Mouse (Mus musculus) cerebellum, postnatal 36 days (tissue): ENCODE data around the gene Mogat2.

Source experiments
- DNase-seq, 2 experiments: peaks; one replicate each; pipeline ENCODE4 v3.0.0; 2021 to 2022; ENCODE audit warnings: mixed read lengths in 2 of 2

Mogat2 gene

DNA sequence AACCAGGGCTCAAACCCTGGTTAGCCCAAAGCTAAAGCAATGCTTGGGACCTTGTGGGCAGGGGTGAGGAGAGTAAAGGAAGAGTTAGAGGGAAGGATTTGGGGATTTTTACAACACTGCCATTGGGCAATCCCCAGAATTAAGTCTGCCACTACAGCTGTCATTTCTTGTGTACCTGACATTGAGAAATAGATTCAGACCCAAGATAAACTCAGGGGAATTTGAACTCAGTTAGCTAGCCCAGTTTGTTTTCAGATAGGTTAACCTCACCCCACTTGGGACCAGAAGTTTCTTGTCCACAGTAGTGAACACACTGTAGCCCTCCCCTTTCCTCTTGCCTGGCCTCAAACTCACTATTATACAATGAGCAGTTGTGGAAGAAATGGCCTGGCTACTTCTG, 47.0 kb downstream of the Mogat2 start:
- no peak for DNase-seq

DNA sequence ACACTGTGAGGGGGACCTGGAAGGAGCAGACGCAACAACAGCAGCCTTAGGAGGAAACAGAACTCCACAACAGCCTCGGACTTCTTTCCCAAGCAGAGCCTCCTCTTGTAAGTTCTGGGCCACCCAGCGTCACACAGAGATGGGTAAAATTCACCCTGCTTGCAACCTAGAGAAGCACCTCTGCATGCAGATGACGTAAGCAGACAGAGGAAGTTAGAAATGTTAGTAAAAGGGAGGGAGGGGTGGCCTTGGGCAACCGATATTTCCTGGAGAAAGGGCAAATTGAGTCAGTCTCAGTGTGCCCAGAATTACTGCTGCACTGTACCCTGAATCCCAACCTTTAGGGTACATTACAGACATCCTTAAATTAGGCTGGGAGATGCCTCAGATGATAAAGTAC, 48.5 kb downstream of the Mogat2 start:
- no peak for DNase-seq

DNA sequence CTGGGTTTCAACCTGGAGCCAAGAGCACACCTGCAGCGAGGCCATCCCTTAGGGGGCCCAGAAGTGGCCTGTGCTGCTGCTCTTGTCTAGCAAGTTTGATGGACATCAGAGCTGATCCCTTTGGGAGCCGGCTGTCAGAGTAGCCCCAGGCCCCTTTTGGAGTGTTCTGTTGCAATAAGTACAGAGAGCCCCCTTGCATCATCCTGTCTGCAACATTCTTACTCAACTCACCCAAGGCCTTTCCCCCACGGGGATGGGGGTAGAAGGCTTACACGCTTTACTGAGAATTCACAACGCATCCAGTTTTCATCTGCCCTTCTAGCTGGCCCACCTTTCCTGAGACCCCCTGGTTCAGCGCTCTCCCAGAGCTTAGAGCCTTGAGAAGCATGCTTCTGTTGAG, 49.8 kb downstream of the Mogat2 start:
- DNase-seq = no peak

DNA sequence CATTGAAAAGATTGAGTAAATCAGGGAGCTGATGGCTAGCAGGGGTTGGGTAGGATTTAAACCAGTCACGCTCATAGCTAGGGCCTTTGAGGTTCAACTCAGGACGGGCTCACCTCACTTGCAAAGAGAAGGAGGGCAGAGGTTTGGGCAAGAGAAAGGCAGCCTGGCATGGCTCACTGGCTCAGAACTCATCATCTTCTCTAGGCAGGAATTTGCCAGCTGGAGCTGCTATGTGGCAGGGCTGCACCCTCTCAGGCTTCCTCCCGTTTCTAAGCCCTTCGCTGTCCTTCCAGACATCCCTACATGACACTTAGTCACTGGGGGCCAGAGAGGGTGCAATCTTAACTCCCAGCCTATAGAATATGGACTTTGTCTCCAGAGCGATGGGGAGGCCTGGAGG, 51.0 kb downstream of the Mogat2 start:
- DNase-seq = no peak

DNA sequence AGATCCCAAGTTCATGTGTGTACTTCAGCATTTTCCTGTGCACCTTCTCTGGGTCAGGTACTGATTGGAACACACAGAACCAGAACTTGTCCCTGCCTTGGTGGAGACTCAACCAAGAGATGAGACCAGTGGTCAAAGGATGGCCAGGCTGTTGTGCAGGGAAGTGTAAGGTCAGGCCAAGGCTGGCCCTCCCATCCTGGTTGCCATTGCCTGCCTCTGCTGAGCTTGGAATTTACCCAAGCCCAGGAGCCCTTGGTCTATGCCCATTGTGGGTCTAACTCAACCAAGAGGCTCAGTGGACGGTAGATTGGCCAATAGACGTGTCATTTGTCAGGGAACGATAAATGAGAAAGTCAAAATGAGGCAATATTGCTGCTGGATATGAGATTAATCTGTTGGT, 53.0 kb downstream of the Mogat2 start:
- DNase-seq = no peak

DNA sequence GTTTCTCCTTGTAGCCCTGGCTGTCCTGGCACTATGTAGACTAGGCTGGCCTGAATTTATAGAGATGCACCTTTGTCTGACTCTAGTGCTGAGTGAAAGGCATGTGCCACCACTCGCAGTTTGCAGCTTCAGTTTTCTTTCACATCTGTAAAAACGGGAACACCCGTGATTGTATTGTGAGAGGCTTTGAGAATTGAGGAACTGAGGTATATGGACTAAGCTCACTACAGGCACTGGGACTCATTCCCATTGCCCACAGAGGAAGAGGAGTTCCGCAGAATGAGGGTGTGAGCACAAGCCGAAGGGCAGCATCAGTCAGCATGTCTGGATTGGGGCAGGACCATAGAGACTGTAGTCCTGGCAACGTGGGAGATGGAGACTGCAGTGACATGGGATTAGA, 54.7 kb downstream of the Mogat2 start:
- no peak for DNase-seq

DNA sequence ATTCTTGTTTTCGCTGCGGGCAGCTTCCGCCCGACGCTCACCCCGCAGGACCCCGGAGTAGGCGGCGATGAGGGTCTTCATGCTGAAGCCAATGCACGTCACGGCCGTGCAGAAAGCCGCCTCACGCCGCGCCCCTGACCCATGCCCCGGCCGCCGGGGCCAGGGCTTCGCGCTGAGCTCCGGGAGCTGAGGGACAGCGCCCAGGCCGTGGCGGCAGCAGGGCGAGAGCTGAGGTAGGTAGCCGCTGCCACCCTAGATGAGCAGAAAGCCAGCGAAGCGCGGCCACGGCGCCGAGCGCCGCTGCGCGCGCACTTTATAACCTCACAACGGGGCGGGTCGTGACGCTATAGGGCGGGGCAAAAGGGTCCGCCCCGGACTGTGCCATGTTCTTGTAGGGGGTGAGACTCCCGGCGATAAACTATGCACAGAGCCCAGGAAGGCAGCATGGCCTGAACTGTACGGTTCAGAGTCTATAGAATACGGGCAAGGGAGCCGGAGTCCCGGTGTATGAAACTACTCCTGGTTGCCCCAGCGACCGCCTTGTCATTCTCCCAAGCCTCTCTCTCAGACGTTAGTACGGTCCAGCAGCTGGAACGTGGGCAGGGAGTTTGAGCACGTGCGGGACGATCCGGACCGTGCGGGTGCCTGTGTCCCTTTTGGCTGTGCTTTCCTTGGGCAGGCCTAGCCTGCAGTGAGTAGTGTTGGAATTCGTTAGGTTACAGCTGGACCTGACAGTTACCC, 55.8 kb downstream of the Mogat2 start, which contains the start of gene Dgat2:
TSS of gene Dgat2 (minus strand) at position 288 of the 741 bp plus-strand sequence.
- peak; percentile 92 to 94 for DNase-seq

DNA sequence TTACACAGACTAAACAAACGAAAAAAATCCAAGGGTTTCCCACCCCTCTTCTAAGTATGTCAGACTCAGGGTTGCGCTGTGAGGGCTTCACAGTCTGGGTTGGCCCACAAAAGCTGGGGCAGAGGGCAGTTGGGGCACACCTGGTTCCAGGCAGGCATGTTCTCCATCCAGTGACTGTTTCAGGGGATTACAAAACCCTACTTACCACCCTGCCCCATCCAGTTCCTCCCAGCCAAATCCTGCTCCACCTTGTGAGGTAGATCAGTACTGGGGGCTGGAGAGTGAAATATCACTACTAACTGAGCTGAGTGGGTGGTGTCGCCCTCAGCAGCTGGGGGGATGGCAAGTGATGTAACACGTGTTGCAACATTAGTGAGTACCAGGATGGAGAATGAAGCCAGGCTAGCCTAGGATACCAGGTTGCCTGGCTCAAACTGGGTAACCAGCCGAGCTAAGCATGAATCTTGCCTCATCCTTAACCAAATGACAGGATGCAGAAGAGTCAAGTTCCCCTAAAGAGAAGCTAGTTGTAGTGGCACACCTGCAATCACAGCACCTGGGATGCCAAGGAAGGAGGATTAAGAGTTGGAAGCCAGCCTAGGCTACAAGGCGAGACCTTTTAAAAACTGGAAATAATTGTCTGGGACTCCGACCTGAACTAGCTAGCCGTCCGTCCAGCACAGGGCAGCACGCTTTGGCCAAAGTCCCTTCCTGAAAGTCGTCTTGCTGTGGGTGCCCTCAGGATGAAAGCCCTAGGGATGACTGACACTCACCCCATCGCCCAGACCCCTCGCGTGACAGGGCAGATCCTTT, 56.6 kb downstream of the Mogat2 start:
- no peak for DNase-seq

DNA sequence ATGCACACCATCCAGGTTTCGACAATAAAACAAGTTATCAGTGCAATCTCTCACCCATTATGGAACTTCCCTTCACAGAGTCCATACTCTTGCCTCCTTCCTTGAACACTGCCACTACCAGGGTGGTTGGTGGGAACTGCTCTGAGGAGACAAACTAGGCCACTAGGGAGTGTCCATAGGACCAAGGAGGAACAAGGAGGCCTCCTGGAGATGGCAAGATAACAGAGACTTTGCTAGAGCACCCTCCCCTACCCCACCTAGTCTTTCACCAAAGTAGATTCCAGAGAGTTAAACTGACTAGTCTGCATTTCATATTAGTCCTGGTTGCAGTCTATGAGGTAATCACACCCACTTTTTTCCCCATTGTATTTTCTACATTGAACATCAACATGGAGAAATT, 58.3 kb downstream of the Mogat2 start:
- DNase-seq = no peak

DNA sequence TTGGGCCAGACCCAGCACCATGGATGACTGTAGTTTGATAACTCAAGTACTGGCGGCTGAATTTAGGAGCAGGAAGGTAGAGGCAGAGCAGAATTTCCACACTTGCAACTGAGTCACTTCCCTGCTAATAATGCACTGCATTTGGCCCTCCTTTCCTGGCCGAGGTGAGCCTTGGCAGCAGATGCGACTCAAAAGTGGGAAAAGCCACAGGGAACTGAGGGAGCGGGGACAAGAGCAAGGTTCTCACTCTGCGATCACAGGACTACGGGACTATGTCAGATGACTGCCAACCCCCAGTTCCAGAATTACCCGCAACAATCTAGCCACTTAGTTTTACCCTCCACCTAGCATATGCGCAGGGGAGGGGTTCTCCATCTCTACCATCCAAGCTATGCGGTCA, 59.1 kb downstream of the Mogat2 start:
- DNase-seq = no peak

DNA sequence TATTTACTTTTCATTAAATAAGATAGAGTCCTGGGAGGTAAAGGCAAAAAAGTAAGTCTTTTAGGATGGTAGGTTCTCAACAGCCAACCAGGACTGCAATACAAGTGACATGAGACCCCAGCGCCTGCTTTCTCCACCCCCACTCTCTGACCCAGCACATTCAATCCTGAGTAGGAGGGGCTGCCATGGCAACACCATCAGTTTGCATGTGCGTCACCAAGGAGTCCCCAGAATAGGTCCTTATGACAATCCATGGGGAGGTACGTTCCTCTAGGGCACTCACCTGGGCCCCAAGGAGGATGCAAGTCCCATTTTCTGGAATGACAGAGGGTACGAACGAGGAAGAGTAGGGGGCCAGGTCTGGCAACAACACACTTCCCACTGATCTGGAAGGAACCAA, 61.0 kb downstream of the Mogat2 start:
- DNase-seq = no peak

DNA sequence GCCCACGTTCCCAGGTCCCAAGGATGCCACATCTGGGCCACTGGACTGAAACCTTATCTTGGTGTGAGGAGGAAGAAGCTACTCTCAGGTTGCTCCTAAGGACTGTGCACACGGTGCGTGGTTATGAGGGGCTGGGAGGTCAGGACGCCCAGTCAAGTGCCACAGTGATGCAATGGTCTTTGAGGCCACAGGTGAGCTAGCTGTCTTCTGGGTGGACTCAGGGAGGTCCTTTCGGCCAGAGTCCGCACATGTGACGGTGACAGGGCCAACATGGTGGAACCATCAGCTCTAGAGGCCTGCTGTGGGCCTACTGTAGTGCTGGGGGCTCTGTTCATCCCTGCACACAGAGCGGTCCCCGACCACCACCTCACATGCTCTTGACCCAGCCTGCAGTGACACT, 62.8 kb downstream of the Mogat2 start:
- no peak for DNase-seq

DNA sequence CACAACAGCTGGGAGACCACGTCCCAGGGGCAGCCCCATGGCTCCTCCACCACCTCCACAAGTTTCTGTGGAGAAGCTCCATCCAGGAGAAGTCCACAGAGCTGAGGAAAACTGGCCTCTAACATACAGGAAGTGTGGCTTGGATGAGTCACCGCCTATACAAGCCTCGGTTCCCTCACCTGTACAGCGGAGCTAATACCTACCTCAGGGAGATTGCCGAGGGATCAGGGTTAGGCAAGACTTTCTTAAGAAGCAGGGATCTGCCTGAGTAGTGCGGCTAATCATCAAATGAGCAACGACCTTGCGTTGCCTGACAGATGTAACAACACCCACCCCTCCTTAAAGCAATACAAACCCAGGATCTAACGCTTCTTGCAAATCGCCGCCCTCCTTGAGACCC, 63.3 kb downstream of the Mogat2 start:
- no peak for DNase-seq

DNA sequence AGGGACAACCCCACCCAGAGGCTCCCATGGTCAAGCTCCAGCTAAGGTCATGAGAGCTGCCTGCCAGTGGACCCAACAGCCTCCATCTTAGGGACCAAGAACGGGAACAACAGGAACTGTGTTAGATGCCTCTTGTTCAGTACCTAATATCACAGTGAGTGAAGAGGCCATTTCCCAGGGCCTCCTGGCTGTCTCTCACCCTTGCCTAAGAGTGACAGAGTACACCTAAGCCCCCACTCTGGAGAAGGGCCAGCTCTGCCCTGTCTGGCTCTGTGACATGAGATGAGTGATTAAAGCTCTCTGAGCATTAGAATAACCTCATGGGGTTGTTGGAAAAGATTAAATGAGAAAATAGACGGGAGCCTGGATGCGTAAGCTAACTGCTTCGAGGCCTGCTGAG, 64.4 kb downstream of the Mogat2 start:
- DNase-seq = no peak

DNA sequence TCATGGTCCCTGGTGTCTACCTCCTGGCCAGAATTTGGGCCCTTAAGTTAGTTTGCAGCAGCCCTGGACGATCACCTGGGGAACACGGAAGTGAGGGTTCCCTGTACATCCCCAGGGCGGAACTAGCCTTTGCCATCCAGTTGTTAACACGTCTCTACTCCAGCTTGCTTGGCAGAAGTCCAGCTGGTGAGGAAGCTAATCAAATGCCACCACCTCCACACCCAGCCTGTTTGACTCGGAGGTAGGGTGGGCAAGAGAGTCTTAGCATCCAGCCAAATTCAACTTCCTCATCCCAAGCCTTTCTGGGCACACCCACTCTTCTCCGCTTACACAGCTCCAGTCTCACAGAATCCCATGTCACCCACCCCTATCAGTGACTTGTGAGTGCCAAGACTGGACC, 65.5 kb downstream of the Mogat2 start:
- DNase-seq = no peak

DNA sequence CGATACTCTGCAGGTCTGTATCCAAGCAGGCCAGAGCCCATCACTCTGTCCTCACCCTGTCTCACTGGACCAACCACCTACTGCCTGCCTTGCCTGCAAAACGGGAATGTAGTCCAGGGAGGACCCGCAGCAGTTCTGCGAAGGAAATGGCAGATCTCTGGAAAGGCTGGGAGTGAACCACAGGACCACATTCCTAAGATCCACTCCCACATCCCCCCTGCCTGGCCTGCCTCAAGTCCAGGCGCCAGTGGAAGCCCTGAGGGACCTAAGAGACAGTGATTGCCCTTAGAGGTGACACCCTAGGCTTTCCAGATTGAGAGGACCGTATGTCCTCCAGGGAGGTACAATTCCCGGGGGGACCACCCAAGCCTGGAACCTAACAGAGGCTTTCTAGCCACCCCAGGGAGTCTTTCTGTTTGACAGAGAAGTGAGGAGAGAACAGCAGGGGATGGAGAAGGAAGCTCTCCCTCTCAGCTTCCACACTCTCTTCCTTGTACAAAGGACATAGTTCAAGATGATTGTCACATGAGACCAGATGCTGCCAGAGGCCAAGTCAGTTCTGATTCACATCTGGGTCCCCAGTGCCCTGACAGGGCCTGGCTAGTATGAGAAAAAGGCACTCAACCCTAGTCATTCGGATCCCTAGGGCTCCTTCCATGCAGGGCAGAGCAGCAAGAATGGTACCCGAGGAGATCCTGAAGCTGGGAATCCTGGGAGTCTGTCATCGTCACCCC, 66.5 kb downstream of the Mogat2 start:
- DNase-seq = no peak

DNA sequence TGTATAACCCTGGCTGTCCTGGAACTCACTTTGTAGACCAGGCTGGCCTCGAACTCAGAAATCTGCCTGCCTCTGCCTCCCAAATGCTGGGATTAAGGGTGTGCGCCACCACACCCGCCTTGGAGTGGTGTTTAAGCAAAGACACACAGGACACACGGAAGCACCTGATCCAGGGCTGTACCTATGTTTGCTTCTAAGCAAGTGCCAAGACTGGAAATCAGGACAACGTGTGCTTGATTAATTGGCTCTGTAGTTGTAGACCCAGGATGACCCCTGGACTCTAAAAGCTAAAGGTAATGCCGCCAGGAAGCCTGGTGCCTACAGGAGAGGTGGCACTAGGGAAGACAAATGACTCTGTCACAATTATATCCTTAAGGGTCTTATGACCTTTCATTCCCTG, 67.9 kb downstream of the Mogat2 start:
- no peak for DNase-seq

DNA sequence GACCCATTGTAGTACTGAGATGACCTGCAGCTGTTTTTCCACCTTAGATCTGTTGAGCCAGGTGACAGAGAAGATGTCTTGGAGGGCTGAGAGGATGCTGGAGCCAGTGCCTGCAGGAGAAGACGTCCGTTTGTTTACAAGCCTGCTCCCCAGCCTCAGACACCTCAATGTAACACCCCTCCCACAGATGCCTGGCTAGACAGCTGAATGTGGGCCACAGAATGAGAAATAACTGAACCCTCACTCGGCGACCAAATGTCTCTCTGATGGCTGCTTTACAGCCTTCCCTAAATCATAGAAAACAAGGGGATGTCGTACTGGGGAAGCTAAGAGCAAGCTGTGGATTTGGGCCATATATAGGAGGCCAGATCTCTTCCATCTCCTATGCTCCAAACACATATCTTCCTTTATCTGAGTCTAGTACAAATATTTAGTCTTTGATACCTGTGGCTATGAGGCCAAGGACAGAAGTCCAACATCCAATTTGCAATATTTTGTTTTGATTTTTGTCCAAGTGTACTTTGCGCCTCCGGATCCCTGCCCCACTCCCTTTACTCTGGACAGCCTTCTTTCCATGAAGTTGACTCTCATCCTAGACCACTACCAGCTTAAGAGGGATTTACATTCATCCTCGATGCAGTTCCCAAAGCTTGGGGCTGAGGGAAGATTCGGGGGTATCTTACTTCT, 68.6 kb downstream of the Mogat2 start:
- no peak for DNase-seq
